Mouse (Mus musculus) E14TG2a.4 (cell line): ENCODE data around the gene Vwf.

Source experiments
- CTCF ChIP-seq: conservative IDR thresholded peaks from 2 replicates; pipeline ENCODE4 v1.5.1; 2014; ENCODE audit warnings: low read length
- POU5F1 ChIP-seq: IDR thresholded peaks from 2 replicates; pipeline ENCODE4 v1.6.1; 2014; ENCODE audit warnings: low read length, borderline replicate concordance

DNA sequence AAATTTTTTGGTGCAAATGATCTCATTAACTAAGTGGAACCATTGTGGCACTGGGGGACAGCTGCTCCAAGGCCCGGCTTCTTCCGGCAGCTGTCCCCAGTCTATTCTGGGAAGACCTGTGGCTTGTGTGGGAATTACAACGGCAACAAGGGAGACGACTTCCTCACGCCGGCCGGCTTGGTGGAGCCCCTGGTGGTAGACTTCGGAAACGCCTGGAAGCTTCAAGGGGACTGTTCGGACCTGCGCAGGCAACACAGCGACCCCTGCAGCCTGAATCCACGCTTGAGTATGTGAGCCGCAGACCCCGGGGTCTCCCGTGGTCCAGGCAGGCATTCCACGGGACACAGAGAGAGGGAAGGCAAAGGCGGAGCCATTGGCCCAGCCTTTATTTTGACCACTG is 56.7 kb downstream of the Vwf start:
- TF ChIP-seq CTCF = peak; percentile 91
- no peak for TF ChIP-seq POU5F1
